ENCODE assay signal across 8 mouse cellular contexts in genomic region chr5:73379908-73380307, GRCm38 (mm10). TPM values are rescaled to one million over a fixed set of nuclear protein-coding genes. Genes with fewer than 3 reads are reported as not detected.
DNase-seq lines count a peak whose midpoint lies in the region; ATAC-seq and TF ChIP-seq lines count a peak whose summit lies in the region.

No protein-coding gene starts in this region.

- H3K4me1 ChIP-seq in cortical plate, adult 2 months (ENCODE audit: control insufficient read depth, insufficient read depth, low read length) = no peaks in the 10 kb centered on the region

- H3K4me3 ChIP-seq in cortical plate, adult 2 months (ENCODE audit: insufficient read depth, low read length) = no peak overlapping the region

- intact Hi-C loops in gastrocnemius, postnatal 14 days (cut with DNase I; ENCODE audit: low total_unique reads) = loop anchor here (2.0 to 10.0 kb wide), 4 partner anchors 65 to 393 kb away; no protein-coding TSS in a partner anchor

- DNase-seq in adipocyte (ENCODE audit: low spot score) = peak; percentile 94
- peak; percentile 78 for DNase-seq in gastrocnemius, postnatal 14 days
- DNase-seq in induced T-regulatory cell, adult 2 months (ENCODE audit: low read depth) = peak; percentile 84
- peak; percentile 63 to 87 for DNase-seq in left cerebral cortex, adult 8-10 months (ENCODE audit: low spot score in 2 of 2)
- DNase-seq in right cerebral cortex, postnatal 4 days = peak; percentile 98

- ATAC-seq in megakaryocyte progenitor cell, adult 5-6 weeks (replicated peaks; ENCODE audit: poor library complexity) = peak; percentile 86
- no peak for ATAC-seq in monocyte, adult 5-6 weeks (replicated peaks; ENCODE audit: insufficient number of reproducible peaks, low FRiP score, low TSS enrichment, poor library complexity, severe bottlenecking)

- TF ChIP-seq CTCF in cortical plate, adult 2 months (IDR thresholded peaks at IDR 0.05; ENCODE audit: extremely low read depth, insufficient read depth, low read length) = peak; percentile 81

- H3K27ac ChIP-seq in cortical plate, adult 2 months (ENCODE audit: insufficient read depth, low read length) = no peak overlapping the region

- no peak for TF ChIP-seq POLR2A in cortical plate, adult 2 months (IDR thresholded peaks at IDR 0.05; ENCODE audit: extremely low read depth, insufficient read depth, low read length)

RNA-seq across cellular contexts. Expression of gene Cwh43, which starts 26.0 kb away (rescaled TPM):
- polyA plus RNA-seq in cortical plate, adult 2 months (2012; rRNA removed) = 2.8 and 3.6 TPM in 2 replicates
- not detected for total RNA-seq in gastrocnemius, postnatal 14 days (2021)
- total RNA-seq in left cerebral cortex, adult 8-10 months (2022) = 1 to 10 TPM; 2.1 to 4.4 (median 2.7) TPM
- total RNA-seq in megakaryocyte progenitor cell, adult 5-6 weeks (2015) = not detected in 2 replicates
- not detected in 2 replicates for total RNA-seq in megakaryocyte progenitor cell, adult 5-6 weeks (2017)
- total RNA-seq in monocyte, adult 5-6 weeks (2017) = not detected in 3 replicates

RNA-seq across cellular contexts. Expression of gene Ociad2, which starts 39.1 kb away (rescaled TPM):
- polyA plus RNA-seq in cortical plate, adult 2 months (2012; rRNA removed) = 53.7 and 60.5 TPM in 2 replicates
- 10 to 100 TPM; 35.5 to 39.6 TPM for total RNA-seq in gastrocnemius, postnatal 14 days (2021)
- 100 to 1,000 TPM in 1 of 4 experiments, 10 to 100 TPM in 3; 90.3 to 110 (median 94.2) TPM for total RNA-seq in left cerebral cortex, adult 8-10 months (2022)
- 4.7 and 6.9 TPM in 2 replicates for total RNA-seq in megakaryocyte progenitor cell, adult 5-6 weeks (2015)
- total RNA-seq in megakaryocyte progenitor cell, adult 5-6 weeks (2017) = 5.5 and 7.9 TPM in 2 replicates
- 0.68 TPM in 1 of 3 replicates, not detected in the others for total RNA-seq in monocyte, adult 5-6 weeks (2017)

Comparison
In these comparisons a context has a peak if more than half of its experiments do, and no peak if none do; other contexts are left out.
1. RNA of gene Ociad2, which starts 39.1 kb away (total RNA-seq): 90.3 to 110 TPM in left cerebral cortex, adult 8-10 months and 35.5 to 39.6 TPM in gastrocnemius, postnatal 14 days; 4.7 to 7.9 TPM in megakaryocyte progenitor cell, adult 5-6 weeks and 0.68 TPM in monocyte, adult 5-6 weeks; every median in the first group is over 4 times any median in the second.
2. Peak in every context shown above with its lines, with median percentiles within 50 percentile points of each other: DNase-seq.